ENCODE assay signal across 8 mouse cellular contexts in the genomic region with DNA sequence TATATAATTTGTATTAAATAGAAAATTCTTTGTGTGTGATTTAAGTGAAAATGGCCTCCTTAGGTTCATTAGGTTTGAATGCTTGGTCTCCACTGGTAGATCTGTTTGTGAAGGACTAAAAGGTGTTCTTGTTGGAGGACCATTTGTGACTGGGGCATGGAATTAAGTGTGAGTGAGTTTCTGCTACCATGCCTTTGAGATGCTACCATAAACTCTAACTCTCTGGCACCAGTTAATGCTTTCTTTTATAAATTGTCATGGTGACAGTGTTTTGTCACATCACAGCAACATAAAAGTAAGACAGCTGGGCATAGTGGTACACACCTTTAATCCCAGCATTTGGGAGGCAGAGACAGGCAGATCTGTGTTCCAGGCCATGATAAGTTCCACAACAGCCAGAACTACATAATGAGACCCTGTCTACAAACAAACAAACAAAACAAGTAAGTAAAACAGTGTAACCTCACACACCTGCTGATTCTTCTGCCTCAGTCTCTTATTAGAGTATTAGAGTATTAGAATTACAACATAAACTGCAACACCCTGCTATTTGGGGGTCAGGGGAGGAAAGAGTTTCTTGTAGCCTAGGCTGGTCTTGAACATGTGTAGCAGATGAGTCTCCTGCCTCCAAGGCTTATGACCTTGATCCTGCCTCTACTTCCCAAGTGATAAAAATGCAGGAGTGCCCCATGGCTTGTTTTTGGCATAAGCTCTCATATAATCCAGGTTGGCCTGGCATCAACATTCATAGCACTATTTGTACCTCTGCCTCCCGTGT. TPM values are rescaled to one million over a fixed set of nuclear protein-coding genes. Genes with fewer than 3 reads are reported as not detected.
A peak's percentile ranks its signal among the peaks of the same experiment; 100 is the strongest.
DNase-seq lines count a peak whose midpoint lies in the region; ATAC-seq and TF ChIP-seq lines count a peak whose summit lies in the region.

No protein-coding gene starts in this region.

- no peaks in the 10 kb centered on the region for H3K9me3 ChIP-seq in heart, embryonic 13.5 days
- H3K9me3 ChIP-seq in liver, embryonic 16.5 days (replicated peaks; ENCODE audit: control insufficient read depth, low read length) = no peaks in the 10 kb centered on the region

- H3K4me2 ChIP-seq in heart, embryonic 13.5 days = peak overlapping the region; percentile 5; the same call in 1 of the 2 replicates
- no peak overlapping the region for H3K4me2 ChIP-seq in liver, embryonic 16.5 days (ENCODE audit: low read depth, low read length)

- DNase-seq in heart, postnatal 36 days = no peak
- peak; percentile 63 for DNase-seq in CD4-positive helper T cell, adult 2 months (ENCODE audit: low read depth, low spot score)
- DNase-seq in gastrocnemius, adult 8-10 months (ENCODE audit: low spot score in 2 of 2) = no peak
- DNase-seq in cerebellum, postnatal 25 days = no peak

- intact Hi-C loops in heart, postnatal 36 days (cut with DNase I) = loop anchor here (2.0 to 10.0 kb wide), 5 partner anchors 15 to 307 kb away; a partner anchor contains a TSS

- TF ChIP-seq POLR2A in embryonic fibroblast, embryonic 13.5 days (IDR thresholded peaks at IDR 0.05; ENCODE audit: low read depth, low read length) = peak; percentile 92

- 0 out of 2 replicates have a peak overlapping the region, but pooled peaks have one; percentile 19 for H3K9ac ChIP-seq in heart, embryonic 13.5 days
- H3K9ac ChIP-seq in liver, embryonic 16.5 days (ENCODE audit: low read depth, low read length) = no peak overlapping the region

- no peak overlapping the region for H3K4me3 ChIP-seq in heart, embryonic 13.5 days
- no peak overlapping the region for H3K4me3 ChIP-seq in embryonic fibroblast, embryonic 13.5 days (ENCODE audit: insufficient read depth, low read length)
- H3K4me3 ChIP-seq in liver, embryonic 16.5 days (ENCODE audit: low read depth, low read length) = no peak overlapping the region

- no peaks in the 10 kb centered on the region for H3K36me3 ChIP-seq in heart, embryonic 13.5 days
- H3K36me3 ChIP-seq in liver, embryonic 16.5 days (ENCODE audit: control insufficient read depth, insufficient read depth) = no peaks in the 10 kb centered on the region

- TF ChIP-seq CTCF in embryonic fibroblast, embryonic 13.5 days (IDR thresholded peaks at IDR 0.05; ENCODE audit: borderline replicate concordance, insufficient read depth, low read length) = no peak

- peak overlapping the region; percentile 73 for H3K27ac ChIP-seq in heart, embryonic 13.5 days (replicated peaks)
- no peak overlapping the region for H3K27ac ChIP-seq in embryonic fibroblast, embryonic 13.5 days (ENCODE audit: insufficient read depth, low read length)
- H3K27ac ChIP-seq in liver, embryonic 16.5 days (ENCODE audit: low read length) = peak overlapping the region; percentile 74

- 66% methylated on average over 1 of the region's 1 CpGs for WGBS in heart, embryonic 13.5 days
- 36% methylated on average over 1 of the region's 1 CpGs for WGBS in liver, embryonic 16.5 days (ENCODE audit: insufficient replicate concordance)

- H3K27me3 ChIP-seq in heart, embryonic 13.5 days (replicated peaks) = no peaks in the 10 kb centered on the region
- H3K27me3 ChIP-seq in liver, embryonic 16.5 days (ENCODE audit: control insufficient read depth, insufficient read depth, low read depth, low read length) = no peaks in the 10 kb centered on the region

- ATAC-seq in heart, embryonic 13.5 days (ENCODE audit: extremely low read depth, insufficient number of reproducible peaks, low FRiP score, low TSS enrichment) = no peak
- no peak for ATAC-seq in liver, embryonic 16.5 days (ENCODE audit: low read depth)
- no peak for ATAC-seq in inflammation-experienced regulatory T-cells, adult 6 months

- peaks cover 23% of the 10 kb centered on the region for H3K4me1 ChIP-seq in heart, embryonic 13.5 days
- no peaks in the 10 kb centered on the region for H3K4me1 ChIP-seq in embryonic fibroblast, embryonic 13.5 days (ENCODE audit: control insufficient read depth, insufficient read depth, low read length)
- H3K4me1 ChIP-seq in liver, embryonic 16.5 days (ENCODE audit: control insufficient read depth, low read depth, low read length) = peaks cover 21% of the 10 kb centered on the region

RNA-seq across cellular contexts. Expression of a gene that starts 22.6 kb away (rescaled TPM):
- 0.28 and 0.47 TPM in 2 replicates for polyA plus RNA-seq in heart, embryonic 13.5 days (2015; fragmentation: Nextera tagmentation; extraction: Ambion mirVana)
- under 1 TPM in 1 of 2 experiments, not detected in 1; 0.33 TPM for total RNA-seq in heart, postnatal 36 days (2021)
- 0.11 and 0.30 TPM in 2 replicates for polyA plus RNA-seq in embryonic fibroblast, embryonic 13.5 days (2011; ENCODE audit: insufficient read length, low read depth, missing spikeins)
- 0.08 and 0.21 TPM in 2 replicates for polyA plus RNA-seq in liver, embryonic 16.5 days (2015; fragmentation: Nextera tagmentation; extraction: Ambion mirVana)
- polyA plus RNA-seq in inflammation-experienced regulatory T-cells, adult 6 months (2017; shearing (Covaris generic)) = under 1 TPM in 2 of 3 experiments, not detected in 1; 0.34 to 0.60 TPM
- not detected for total RNA-seq in gastrocnemius, adult 8-10 months (2022)

RNA-seq across cellular contexts. Expression of a gene that starts 22.7 kb away (rescaled TPM):
- polyA plus RNA-seq in heart, embryonic 13.5 days (2015; fragmentation: Nextera tagmentation; extraction: Ambion mirVana) = 9.7 and 9.9 TPM in 2 replicates
- total RNA-seq in heart, postnatal 36 days (2021) = 1 to 10 TPM; 1.1 to 1.3 TPM
- 5.0 and 8.6 TPM in 2 replicates for polyA plus RNA-seq in embryonic fibroblast, embryonic 13.5 days (2011; ENCODE audit: insufficient read length, low read depth, missing spikeins)
- 3.9 and 4.4 TPM in 2 replicates for polyA plus RNA-seq in liver, embryonic 16.5 days (2015; fragmentation: Nextera tagmentation; extraction: Ambion mirVana)
- polyA plus RNA-seq in inflammation-experienced regulatory T-cells, adult 6 months (2017; shearing (Covaris generic)) = 1 to 10 TPM; 1.6 to 5.3 (median 2.1) TPM
- under 1 TPM; 0.11 to 0.31 (median 0.24) TPM for total RNA-seq in gastrocnemius, adult 8-10 months (2022)
